Mouse (Mus musculus) bone marrow, adult 2 months (tissue): ENCODE data around the gene Mon2.

Experiments used
- CTCF ChIP-seq: fragments of 200-500 bp; IDR thresholded peaks from 2 replicates; pipeline ENCODE4 v1.5.1; 2011; ENCODE audit warnings: low read length, control low read depth; ENCODE audit not compliant: control insufficient read depth, insufficient read depth
- POLR2A ChIP-seq: fragments of 200-500 bp; IDR thresholded peaks from 2 replicates; pipeline ENCODE4 v1.6.1; 2011; ENCODE audit warnings: low read depth, mild to moderate bottlenecking, control low read depth, low read length, borderline replicate concordance; ENCODE audit not compliant: control insufficient read depth

DNA sequence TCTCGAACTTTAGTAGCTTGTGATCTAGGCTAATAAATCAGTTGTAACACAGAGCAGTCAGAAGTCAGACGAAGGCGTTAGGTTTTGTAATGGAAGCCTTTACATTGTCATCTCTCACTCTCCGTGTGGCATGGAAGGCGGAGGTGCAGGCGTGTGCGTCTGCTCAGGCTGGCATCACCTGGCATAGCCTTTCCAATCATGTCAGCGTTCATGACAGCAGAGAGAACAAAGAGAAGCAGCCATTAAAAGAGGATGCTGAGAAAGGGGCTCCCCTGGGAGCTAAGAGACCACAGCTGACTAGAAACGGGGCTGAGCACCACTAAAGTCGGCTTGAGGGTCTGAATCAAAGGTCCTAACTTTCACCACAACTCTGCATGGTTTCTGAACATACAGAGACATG, 19.8 kb downstream of the Mon2 start:
- no peak for TF ChIP-seq CTCF
- no peak for TF ChIP-seq POLR2A
